Mouse (Mus musculus): ENCODE data around the gene Jazf1.

DNA sequence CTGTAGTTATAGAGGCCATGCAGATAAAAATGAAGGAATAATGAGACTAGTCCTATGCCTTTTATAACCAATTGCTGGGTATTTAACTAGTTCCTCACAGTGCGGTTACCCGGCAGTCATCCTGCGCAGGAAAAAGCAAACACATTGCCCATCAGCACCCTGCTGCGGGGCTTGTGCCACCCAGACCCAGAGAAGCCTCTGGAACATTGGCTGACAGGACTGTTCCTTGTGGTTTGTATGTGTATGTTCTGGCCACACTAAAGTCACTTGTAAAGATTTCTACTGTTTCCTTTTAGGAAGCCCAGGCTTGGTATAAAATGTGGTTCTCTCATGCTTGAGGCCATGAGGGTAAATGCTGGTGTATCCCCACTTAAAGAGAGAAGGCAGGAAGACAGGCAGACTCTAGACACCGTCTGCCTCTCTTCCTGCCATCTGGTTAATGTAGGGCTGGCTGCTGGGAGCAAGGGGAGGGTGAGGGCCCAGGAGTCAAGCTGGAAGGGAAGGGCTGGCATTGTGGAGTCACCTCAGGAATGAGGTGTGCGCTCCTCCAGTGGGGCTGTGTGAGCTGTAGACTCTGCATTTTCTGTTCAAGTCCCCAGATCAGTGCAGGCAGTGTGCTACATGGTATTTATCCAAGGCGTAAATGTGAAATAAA, 116.4 kb downstream of the Jazf1 start:
- TF ChIP-seq CTCF (IDR thresholded peaks at IDR 0.05; ENCODE audit: low read depth) (no peak), EP300 (IDR thresholded peaks at IDR 0.05; ENCODE audit: low read depth) (no peak)

Data from liver, postnatal 0 days (tissue).